Mouse (Mus musculus) right cerebral cortex, adult 2 months (tissue): ENCODE data around the gene Mrpl14.

ENCODE experiments used
- DNase-seq, 2 experiments: peaks; one replicate each; pipeline ENCODE4 v3.0.0; 2021 to 2022; ENCODE audit warnings: low spot score in 2 of 2

The Mrpl14 gene

GRCm38 (mm10) chr17:45723732-45724573 is 37.8 kb downstream of the Mrpl14 start:
- peak; percentile 87 to 90 for DNase-seq

GRCm38 (mm10) chr17:45724574-45724921 is 38.4 kb downstream of the Mrpl14 start:
- DNase-seq = no peak

GRCm38 (mm10) chr17:45726249-45726648 is 40.1 kb downstream of the Mrpl14 start:
- DNase-seq = no peak

- DNase-seq = no peak
Observed at GRCm38 (mm10) chr17:45727481-45727880, 41.4 kb downstream of the Mrpl14 start.

- no peak for DNase-seq
Observed at GRCm38 (mm10) chr17:45727983-45728723, 42.0 kb downstream of the Mrpl14 start.

GRCm38 (mm10) chr17:45729387-45729786 is 43.3 kb downstream of the Mrpl14 start:
- DNase-seq = no peak

- no peak for DNase-seq
Observed at GRCm38 (mm10) chr17:45730696-45731095, 44.6 kb downstream of the Mrpl14 start.

GRCm38 (mm10) chr17:45731172-45731864 is 45.2 kb downstream of the Mrpl14 start:
- DNase-seq = peak; percentile 93 to 94

- DNase-seq = peak in 1 of 2 experiments; percentile 38
Observed at GRCm38 (mm10) chr17:45733038-45733734, 47.1 kb downstream of the Mrpl14 start.

- peak in 1 of 2 experiments; percentile 64 for DNase-seq
Observed at GRCm38 (mm10) chr17:45733735-45734301, 47.7 kb downstream of the Mrpl14 start, which contains the start of gene 1600014C23Rik. TSS of gene 1600014C23Rik (minus strand) at chr17:45733844.

GRCm38 (mm10) chr17:45734333-45734732 is 48.2 kb downstream of the Mrpl14 start:
- no peak for DNase-seq

GRCm38 (mm10) chr17:45734881-45735280 is 48.8 kb downstream of the Mrpl14 start:
- no peak for DNase-seq

- DNase-seq = peak; percentile 91 to 93
Observed at GRCm38 (mm10) chr17:45735382-45736310, 49.5 kb downstream of the Mrpl14 start.

GRCm38 (mm10) chr17:45736311-45737077 is 50.4 kb downstream of the Mrpl14 start:
- DNase-seq = peak; percentile 87

- no peak for DNase-seq
Observed at GRCm38 (mm10) chr17:45737078-45737601, 51.0 kb downstream of the Mrpl14 start.

- DNase-seq = no peak
Observed at GRCm38 (mm10) chr17:45742371-45743147, 56.4 kb downstream of the Mrpl14 start.

GRCm38 (mm10) chr17:45745629-45746028 is 59.5 kb downstream of the Mrpl14 start:
- no peak for DNase-seq

- DNase-seq = no peak
Observed at GRCm38 (mm10) chr17:45746755-45747154, 60.6 kb downstream of the Mrpl14 start.
